Mouse (Mus musculus) retina, embryonic 14.5 days (tissue): ENCODE data around the gene Amer2.
A peak's percentile ranks its signal among the peaks of the same experiment; 100 is the strongest.

ENCODE experiments used
- DNase-seq: peaks from one replicate; pipeline ENCODE4 v3.0.0-alpha.2; 2015; ENCODE audit warnings: low spot score

The Amer2 gene

DNA sequence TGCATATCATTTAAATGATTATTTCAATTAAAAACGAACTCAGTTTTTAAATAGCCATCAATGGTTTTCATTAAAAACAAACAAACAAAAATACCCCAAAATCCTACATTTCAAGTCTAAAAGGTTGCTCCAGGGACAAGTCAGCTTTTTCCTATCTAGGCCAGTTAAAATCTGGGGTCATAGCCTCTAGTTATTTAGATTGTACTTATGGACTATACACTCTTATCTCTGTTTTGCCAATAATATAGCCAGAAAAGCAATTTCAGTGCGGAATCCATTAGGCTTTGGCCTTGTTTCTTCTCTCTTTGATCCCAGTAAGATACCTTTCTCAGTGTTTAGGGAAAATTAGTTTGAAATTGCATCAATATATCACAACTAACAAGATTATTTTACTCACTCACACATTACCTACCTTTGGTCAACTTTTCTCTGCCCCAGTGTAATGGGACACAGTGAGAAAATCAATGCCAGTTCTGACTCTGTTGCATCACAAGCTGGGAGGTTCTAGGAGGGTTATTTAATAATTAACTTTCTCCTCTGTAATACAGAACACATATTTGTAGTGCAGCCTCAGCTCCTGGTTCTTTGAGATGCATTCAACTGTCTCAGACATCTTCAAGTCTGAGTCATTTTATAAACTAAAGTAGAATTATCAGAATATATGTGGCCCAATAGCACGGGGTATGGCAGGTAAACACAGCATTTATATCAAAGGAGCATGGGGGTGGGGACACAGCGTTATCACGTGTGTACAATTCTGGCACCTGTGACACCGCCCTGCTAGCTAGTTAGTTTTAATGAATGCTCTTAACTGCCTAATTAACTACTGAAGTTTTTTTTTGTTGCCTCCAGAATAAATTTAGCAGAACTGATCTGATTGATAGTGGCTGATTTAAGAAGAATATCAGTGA lies 13.8 kb downstream of the Amer2 start:
- no peak for DNase-seq

DNA sequence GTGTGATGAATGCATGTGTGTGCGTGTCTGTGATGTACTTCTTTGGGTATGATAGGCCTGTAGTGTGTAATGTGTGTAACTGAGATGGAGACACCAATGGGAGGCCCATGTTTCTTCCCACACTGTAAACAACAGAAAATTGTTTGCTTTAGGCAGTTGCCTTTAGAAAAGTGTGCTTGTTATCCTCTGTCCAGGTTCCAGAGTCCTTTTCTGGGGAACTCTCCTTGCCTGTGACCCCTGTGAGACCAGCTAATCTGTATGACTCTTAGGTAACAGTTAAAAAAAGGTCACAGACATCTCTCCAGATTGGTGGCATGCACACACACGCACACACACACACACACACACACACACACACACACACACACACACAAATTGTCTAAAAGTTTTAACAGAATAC lies 15.3 kb downstream of the Amer2 start:
- no peak for DNase-seq

DNA sequence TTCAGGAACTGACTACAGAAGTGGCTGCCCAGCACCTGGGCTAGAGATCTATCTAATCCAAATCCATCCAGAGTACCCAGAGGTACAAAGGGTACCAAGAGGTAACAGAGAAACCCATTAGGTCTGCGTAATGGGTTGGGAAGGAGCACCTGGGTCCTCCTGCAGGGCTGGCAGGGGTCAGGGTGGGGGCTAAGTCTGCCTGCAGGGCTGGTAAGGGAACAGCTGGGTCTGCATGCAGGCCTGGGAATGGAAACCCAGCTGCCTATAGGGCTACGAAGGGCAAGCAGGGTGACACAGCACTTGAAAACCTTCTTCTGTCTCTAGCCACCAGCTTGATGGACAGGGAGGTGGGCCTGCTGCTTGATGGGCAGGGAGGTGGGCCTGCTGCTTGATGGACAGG lies 19.1 kb downstream of the Amer2 start:
- no peak for DNase-seq

DNA sequence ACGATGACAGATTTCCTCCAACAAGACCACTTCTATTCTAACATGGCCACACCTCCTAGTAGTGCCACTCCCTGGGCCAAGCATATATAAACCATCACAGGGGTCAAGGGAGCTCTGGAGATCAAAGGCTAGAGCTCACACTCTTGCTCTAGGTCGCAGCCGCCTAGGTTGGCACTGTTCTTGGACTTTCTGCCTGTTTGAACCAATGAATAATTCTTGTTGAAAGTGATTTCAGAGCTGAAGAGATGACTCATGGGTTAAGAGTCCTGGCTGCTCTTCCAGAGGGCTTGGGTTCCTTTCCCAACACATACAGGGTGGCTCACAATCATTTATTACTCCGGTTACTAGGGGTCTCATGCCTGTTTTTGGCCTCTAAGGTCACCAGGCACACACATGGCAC lies 24.3 kb downstream of the Amer2 start:
- DNase-seq, result no peak

DNA sequence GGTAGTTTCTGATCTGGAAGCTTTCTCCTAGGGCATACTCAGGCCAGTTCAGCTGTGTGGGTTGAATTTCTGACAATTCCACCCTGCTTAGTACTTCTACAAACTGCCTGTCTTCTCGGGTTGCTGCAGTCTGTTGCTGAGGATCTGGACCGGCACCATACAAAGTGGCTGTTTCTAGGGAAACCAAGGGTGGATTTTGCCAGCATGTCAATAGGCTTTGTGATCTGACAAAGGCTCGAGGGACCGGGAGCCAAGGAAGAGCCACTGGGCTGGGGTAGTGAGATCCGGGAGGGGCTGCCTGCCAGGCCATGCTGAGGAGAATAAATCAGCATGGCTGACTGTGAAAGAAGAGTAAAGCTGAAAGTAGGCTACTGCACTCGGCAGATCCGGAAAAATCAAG lies 25.8 kb downstream of the Amer2 start:
- DNase-seq, result no peak

DNA sequence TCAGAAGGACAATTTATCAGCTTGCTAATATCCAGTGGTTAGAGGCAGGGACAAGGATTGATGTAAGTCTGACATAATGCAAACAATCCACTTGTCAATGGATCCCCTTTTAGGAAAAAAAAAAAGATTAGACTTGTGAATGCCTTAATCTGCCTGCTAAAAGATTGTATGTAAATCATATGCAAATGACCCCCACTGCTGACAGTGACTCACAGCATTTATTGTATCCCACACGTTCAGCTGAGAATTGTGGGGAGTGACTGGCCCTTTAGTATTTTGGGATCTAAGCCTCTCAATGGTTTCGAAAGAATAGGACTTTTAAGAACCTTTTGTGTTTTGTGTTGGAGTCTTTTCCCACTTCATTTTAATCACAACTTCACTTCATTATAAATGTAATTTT lies 30.2 kb downstream of the Amer2 start:
- no peak for DNase-seq

DNA sequence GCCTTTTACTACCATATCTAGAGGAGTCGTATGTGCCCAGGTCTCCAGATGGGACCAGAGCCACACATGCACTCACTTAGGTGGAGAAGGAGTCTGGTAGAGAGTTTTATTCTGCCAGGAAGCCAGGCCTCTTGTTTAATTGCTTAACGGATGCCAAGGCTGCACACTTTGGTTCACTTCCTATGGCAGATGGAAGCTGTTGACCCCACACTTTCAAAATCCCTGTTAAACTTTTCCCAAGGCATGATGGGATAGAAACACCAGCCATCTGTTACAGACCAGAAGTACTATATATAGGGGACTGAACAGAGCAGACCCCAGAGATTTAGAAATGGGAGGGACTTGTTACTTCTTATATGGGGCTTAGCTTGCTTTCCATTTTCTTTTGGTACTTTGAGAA lies 32.8 kb downstream of the Amer2 start:
- no peak for DNase-seq

DNA sequence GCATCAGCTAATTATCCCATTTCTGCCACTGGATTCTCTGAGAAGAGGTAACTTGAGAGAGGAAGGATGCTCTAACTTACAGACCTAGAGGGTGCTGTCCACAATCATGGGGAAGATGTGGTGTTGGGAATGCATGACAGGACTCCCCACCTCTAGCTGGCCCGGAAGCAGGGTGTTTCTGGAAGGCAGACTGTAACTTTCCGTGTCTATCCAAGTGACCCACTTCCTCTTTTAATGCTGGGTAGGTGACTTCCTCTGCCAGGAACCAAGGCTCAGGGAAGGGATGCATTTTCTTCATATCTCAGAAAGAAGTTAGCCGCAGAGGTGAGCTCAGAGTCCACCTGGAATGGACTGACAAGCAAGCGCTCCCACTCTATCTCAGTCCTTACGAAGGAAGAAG lies 33.5 kb downstream of the Amer2 start:
- DNase-seq, result no peak

DNA sequence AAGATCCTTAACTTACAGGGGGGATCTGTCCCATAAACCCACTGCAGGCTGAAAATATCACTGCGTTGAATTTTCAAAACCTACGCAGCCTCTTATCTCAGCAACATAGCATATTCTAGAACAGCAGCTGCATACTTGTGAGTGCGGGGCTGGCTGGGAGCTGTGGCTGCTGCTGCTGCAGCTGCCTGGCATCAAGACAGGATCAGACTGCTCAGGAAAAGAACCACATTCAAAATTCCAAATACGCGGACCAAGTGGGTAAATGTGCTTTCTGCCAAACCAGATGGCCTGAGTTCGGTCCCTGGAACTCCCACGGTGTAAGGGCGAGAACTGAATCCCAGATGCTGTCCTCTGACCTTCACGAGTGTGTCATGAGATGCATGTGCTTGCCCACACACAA lies 34.3 kb downstream of the Amer2 start:
- DNase-seq, result no peak

DNA sequence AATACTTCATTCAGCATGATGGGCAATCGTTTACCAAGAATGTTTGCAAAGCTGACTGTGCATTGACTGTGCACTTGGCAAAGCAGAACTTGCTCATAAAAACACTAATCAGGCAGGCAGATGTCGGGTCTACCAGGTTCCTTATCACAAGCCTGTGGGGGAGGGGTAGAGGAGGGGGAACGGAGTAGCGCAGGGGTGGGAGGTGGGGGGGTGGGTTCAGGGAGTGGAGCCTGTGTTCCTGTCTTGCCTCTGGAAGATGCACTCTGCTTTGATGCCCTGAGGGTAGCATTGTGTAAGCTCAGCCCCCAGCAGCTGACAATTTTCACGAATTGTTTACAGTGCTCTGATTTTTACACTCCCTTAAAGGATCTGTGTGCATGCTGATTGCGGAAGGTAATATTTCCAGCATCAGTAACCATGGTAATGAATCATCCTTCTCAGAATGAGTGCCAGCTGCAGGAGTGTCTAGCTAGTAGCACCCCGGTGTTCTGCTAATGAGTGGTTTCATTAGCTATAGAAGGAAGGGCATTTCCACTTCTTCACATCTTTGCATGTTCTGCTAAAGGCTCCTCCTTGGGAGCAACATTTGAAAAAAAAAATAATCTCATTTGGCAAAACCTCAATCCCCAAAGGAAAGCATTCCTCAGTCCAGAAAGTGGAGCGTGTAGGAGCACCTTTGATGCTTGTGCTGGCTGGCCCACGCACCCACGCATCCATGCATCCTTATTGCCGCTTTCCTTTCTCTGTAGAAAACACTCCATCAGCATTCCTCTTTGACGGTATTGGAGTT lies 36.8 kb downstream of the Amer2 start:
- peak; percentile 68 for DNase-seq

DNA sequence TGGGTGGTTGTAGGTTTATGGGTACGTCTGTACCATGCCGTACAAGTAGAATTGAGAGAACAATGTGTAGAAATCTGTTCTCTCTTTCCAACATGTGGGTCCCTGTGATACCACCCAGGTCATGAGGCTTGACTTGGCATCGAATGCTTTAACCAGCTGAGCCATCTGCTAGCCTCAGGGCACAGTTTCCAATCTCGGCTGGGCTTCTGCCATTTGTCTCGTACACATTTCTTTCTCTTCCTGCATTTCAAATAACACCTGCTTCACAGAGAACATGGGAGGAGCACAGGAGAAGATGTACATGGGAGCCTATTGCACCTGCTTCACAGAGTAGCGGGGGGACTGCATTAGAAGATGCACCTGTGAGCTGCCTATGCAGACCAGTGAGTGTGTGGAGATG lies 38.2 kb downstream of the Amer2 start:
- no peak for DNase-seq

DNA sequence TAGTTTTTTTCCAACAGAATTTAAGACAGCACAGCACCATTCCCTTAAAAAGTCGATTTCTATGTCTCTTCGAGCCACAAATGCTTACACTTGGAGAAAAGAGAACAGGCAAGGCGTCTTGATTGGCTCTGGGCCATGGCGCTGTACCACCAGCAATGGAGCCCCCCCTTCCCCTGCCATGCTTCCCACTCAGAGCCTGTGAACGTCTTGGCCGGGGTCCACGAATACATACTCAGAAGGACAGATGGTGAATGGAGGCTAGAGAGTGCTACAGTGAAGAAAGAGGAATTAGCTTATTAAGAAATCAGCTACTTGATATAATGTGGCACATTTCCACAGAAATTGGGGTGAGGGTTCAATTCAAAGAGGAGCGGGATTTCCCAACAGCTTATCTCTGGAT lies 41.6 kb downstream of the Amer2 start:
- no peak for DNase-seq

DNA sequence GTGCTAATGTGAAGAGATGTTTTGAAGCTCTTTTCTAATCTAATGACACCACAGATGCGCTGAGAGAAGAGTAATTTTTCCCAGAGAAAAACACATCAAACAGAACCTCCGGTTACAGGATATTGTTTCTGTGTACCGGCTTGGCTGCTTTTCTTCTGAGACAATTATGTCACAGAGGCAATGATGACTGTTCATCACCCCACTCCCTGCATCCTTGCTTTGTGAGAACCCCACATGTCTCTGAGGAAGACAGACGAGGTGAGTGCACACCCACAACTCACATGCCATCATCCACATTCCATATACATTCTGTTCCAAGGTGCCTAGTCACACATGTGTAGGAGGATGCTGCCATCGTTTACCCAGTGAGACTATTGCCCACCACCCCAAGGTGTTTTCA lies 44.9 kb downstream of the Amer2 start:
- DNase-seq, result no peak

DNA sequence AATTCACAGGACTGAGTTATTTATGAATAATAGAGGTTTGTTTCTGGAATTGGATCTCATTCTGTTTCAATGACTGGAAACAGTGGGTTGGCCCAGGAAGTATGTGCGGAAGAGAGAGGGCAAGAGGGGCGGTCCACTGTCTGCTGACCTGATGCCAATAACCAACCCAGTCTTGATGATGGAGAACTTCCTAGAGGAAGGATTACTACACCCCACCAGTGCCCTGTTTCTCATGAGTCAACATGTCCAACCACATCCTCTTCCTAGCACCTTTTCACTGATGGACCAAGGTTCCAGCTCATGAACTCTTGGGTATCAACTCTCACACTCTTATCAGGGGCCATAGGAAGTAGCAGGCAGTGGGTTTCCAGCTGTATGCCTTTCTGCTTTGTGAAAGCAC lies 49.9 kb downstream of the Amer2 start:
- no peak for DNase-seq

DNA sequence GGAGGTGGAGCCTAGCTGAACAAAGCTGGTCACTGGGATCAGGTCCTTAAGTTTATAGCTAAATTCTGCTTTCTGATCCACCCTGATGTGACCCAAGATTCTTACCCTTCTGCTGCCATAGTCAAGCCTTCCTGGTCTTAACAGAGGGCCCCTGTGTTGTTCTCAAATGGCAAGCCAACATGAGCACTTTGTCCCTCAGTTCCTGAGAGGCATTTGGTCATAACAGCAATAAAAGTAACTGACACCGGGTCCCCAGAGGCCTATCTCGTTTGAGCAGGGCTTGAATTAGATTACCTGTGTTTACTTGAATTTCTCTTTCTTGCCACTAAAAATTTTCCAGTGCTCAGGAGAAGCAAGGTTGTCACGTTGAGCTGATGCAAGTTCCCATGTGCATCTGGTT lies 51.1 kb downstream of the Amer2 start:
- DNase-seq, result no peak

DNA sequence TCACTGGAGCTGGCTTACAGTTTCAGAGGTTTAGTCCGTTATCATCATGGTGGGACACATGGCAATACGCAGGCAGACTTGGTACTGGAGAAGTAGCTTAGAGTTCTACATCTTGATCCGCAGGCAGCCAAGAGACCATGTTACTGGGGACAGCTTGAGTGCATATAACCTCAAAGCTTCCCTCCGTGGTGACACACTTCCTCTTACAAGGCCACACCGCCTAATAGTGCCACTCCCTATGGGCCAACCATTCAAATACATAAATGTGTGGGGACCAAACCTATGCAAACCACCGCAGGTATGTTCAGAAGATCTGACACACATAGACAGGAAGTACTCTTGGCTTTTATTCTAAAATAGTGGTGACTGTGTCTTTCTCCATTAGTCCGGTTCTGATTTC lies 52.5 kb downstream of the Amer2 start:
- no peak for DNase-seq

DNA sequence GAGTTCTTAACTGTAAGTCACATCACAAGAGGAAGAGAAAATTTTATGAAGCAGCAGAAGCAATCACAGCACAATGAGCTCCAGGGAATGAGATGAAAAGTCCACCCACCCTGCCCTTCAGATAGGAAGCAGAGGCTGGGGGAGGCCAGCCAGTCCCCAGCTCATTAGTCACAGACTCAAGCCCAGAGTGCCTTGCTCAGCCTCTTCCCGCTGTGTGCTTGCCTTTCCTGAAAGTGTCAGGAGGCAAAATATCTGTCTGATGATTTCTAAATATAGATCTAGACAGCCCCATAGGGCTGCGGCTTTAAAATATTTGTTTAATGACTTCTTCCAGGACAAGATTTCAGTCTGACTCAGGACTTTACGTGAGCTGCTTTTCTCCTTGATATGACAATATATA lies 54.8 kb downstream of the Amer2 start:
- peak; percentile 57 for DNase-seq

DNA sequence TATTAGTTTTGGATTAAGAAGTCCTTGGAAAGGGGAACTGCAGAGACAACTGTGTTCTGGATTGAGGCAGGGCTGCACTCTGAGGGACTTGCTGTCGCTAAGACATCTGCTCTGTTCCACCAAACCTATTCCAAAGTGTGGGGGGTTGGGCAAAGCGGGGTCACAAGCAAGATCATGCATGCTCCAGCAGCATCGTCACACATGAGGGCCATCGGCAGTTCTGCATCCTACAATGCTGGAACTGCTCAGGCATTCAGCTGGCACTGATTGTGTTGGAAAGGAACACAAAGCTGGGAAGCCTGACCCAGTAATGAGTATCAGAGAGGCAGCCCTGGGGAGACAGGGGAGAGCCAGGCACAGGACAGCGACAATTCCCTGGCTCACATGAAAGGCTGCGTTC lies 56.5 kb downstream of the Amer2 start:
- DNase-seq, result peak; percentile 90

DNA sequence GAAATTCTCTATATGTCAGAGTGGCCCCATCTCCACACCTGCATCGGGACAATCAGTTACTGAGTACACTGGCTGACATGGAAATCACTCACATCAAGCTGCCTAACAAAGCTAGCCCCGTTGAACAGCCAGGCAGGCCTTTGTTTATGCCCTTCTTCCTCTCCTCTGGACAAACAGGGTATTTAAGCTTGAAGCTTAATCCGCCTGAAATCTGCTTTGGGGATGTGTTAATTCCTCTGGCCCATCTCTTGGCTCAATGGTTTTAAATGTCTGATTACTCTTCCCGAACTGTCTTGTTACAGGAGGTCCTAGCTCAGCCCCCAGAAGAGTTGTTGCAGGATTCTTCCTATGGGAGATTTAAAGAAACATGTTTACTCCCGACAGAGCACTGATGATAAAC lies 58.5 kb downstream of the Amer2 start:
- no peak for DNase-seq

DNA sequence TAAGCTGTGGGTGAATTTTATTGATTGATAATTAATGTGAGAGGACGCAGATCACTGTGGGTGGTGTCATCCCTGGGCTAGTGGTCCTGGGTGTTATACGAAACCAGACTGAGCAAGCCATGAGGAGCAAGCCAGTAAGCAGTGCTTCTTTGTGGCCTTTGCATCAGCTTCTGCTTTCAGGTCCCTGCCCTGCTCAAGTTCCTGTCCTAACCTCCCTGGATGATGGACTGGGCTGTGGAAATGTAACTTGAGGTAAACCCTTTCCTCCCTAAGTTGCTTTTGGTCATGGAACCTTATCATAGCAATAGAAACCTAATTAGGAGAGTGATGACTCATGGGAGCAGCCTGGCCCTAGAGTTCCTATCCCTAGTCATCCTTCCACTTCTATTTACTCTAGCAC lies 59.1 kb downstream of the Amer2 start:
- no peak for DNase-seq

DNA sequence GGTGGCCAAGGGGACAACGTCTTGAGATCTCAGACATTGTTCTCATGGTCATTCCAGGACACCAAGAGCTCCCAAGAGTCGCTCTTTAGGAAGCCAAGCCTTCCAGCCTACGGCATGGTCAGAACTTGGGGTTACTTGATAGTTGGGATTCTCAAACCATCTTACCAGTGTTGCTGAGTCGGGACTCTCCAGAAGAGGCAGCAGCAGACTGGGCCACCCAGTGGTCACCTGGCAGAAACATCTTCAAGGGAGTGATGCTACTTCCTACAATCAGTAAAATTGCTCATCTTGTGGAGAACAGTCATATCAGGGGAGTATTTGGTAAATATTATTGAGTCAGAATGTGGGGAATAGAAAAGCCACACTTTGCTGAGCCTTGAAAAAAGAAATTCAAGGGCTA lies 62.5 kb downstream of the Amer2 start:
- peak; percentile 68 for DNase-seq

DNA sequence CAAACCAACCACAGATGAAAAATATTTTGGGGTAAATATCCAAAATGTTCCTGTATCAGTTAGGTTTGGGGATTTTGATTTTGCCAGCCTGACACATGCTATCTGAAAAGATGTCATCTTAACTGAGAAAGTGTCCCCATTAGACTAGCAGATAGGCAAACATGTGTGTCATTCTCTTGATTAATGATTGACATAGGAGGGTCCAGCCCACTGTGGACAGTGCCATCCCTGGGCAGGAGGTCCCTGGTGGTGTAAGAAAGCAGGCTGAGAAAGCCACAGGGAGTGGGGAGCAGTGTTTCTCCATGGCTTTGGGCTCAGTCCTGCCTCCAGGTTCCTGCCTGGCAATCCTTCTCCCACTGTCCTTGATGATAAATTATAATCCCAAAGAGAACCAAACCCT lies 63.3 kb downstream of the Amer2 start:
- DNase-seq, result no peak
